Mouse (Mus musculus): ENCODE data around the gene Fbxl13.
A peak's percentile ranks its signal among the peaks of the same experiment; 100 is the strongest.

Fbxl13 gene

GRCm38 (mm10) chr5:21572764-21573416, 72.5 kb downstream of the Fbxl13 start:
- no peak for DNase-seq

DNA sequence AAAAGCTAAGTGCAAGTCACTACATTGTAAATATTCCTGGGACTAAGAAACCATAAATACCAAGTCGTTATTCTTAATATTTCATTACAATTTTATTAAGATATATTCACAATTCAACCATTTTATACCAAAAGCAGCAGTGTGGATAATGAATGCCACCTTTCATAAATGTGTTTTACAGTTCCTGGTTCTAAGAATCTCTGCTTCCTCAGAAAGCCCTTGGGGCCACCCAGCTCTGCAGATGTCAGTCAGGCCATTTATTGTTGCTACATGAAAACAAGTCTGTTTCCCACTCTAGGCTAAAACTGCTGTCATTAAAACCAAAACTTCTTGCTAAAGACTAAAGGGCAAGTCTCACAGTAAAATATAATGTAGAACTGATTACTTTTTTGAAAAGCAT, 77.7 kb downstream of the Fbxl13 start:
- DNase-seq, result no peak

GRCm38 (mm10) chr5:21565392-21566065, 79.9 kb downstream of the Fbxl13 start:
- DNase-seq, result no peak

GRCm38 (mm10) chr5:21563936-21564335, 81.5 kb downstream of the Fbxl13 start:
- peak; percentile 36 for DNase-seq

GRCm38 (mm10) chr5:21556502-21556901, 88.9 kb downstream of the Fbxl13 start:
- DNase-seq, result no peak

GRCm38 (mm10) chr5:21554732-21555131, 90.7 kb downstream of the Fbxl13 start:
- DNase-seq, result no peak

DNA sequence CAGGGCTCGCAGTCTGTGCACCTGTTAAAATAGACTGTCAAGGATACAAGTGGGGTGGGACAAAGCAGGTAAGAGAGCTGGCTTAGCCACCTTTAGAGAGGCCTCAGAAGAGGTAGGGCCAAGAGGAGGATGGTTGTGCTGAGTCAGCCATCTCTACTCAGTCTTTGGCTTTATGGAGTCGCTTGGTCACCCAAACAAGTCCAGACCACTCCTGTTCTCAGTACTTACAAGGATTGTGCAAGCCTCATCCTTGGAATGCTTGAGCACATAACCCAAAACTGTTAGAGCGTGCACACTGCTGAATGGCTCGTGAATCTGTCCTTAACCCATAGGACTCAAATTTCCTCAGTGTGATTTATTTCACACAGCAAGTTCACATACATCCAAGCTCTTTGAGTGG, 91.7 kb downstream of the Fbxl13 start:
- no peak for DNase-seq

DNA sequence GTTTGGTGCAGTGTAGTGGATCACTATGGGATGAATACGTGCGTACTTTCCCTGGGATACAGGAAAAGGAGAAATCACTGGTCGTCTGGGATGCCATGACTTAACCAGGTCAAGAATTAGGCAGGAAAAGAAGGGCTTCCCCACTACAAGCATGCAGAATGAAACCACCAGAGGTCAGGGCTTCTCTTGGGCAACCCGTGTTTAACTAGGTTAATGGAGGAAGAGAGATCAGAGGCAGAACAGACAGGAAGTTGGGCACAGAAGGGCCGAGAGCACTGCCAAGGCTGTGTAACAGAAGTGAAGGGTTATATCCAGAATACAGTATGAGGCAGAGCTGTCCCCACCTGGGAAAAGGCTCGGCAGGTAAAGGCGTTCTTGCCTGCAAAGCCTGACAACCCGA, 98.4 kb downstream of the Fbxl13 start:
- no peak for DNase-seq

- DNase-seq, result no peak
Measured at GRCm38 (mm10) chr5:21545786-21546185, 99.6 kb downstream of the Fbxl13 start.

DNA sequence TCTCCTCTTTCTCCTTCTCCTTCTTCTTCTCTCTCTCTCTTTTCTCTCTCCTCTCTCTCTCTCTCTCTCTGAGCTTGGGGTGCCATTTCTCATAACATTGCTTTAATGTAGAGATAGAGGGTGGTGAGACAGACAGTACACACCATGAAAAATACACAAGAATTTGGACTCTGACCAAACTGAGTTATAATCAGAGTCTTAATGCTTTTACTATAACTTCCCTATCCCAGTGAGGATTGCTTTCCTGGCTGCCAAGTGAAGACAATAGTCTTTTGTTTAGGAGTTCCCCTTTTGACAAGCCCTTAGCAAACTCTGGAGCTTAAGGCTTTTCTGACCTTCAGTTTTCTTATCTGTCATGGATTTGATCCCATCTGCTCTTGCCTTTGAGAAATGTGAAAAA, 100.2 kb downstream of the Fbxl13 start:
- no peak for DNase-seq

- DNase-seq, result no peak
Measured at GRCm38 (mm10) chr5:21544821-21545220, 100.6 kb downstream of the Fbxl13 start.

DNA sequence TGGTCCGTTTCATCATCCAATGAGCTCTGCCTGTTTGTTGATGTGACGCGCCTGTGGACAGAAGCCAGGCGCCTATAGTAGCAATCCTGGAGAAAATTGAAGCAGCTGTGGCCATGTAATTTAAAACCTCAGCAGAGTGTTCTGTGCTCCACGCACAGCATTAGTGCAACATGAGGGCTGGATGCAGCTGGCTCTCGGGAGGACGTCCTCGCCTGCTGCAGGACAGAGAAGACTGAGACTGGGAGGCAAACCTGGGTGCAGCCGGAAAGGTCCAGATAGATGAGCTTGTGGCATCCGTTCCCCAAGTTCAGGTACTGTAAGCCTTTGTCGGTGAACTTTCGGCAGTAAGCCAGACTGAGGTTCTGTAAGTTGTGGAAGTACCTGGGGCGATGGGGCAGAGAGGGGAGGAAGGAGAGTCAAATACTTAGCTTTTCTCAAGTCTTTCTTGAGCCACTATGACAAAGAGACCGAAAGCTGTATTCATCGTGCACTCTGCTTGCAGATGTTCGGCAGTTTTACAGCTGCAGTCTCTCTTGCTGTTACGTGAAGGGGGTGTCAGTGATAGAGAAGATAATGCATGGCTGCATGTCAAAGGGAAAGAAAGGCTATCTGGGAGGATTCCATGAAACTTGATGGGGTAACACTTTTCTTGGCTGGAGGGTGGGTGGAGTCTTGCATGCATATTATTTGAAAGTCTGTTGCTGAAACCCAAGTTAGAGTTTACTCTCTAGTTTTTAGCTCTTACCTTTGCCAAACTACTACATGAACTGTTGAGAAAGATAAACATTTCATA, 101.8 kb downstream of the Fbxl13 start, which contains the start of gene Lrrc17:
Gene Lrrc17 (plus strand): TSS at position 151 of the 793 bp plus-strand sequence.
- DNase-seq, result no peak

DNA sequence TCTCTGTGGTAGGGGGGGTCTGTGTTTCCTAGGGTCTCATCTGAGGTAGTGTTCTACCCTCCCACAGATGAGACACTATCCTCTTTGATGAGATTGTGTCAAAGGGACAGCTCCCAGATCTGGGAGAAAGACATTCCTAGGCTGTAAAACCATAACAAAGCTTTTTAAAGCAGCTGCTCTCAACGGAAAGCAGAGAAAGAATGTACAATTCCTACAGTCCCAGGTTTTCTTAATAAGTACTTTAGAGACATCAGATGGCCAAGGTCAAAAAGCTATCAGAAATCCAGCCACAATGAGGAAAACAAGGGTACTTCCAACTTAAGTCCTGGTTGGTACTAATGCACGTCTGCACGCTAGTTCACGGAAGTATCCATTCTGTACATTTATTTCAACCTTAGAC, 103.2 kb downstream of the Fbxl13 start:
- no peak for DNase-seq

DNA sequence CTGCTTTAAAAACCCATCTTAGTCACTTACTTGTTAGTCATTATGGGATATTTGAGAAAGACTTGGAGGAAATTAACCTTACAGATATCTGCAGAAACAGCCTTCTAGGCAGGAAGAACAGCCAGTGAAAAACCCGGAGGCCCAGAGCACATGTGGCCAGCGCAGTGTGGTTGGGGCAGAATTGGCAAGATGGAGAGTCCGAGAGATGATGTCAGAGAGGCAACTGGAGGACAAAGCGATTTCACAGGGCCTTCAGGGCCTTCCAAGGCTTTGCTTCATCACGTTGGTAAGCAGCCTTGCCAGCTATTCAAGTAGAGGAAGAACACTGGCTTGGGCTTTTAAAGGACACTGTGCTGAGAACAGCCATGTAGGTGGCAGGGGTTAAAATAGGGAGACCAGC, 112.5 kb downstream of the Fbxl13 start:
- no peak for DNase-seq

DNA sequence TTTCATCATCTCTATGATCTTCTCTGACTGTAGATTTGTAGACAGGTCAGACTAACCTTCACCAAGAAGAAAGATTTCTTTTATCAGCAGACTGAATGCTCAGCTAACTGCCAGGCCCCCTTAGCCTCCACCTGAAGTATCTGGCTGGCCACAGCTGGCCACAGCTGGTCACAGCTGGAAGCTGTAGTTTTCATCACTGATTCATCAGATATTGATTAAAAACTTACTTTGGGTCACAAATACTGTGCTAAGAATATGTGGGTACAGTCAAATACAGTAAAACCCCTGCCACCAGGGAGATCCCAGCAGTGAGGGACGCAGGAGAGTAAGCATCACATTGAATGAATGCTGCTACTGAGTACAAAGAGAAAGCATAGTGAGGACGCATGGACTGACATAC, 113.3 kb downstream of the Fbxl13 start:
- DNase-seq, result no peak

DNA sequence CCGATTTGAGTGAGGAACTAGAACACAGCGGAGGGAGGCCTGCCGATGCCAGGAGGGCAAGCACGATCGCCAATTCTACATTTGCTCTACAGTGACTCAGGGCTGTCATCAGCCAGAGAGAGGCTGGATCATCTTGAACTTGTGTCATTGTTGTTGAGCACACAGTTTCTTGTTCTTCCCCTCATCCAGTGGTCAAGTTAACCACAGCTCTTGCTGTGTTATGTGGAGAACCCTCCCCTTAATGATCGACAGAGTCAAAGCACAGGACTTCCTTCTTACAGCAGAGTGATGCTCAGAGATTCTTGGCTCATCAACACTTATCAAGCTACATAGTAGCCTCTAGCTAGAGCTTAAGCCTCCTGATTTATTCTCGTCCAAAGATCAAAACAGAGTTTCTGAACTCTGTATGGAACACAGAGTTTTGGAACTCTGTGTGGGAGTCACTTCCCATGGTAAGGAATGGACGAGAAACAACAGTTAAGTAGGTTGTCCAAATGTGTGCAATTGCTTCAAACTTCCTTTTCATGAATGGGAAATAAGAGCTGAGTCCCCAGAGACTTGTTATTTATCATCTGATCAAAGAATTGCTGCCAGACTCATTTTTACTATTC, 116.2 kb downstream of the Fbxl13 start:
- DNase-seq, result no peak

DNA sequence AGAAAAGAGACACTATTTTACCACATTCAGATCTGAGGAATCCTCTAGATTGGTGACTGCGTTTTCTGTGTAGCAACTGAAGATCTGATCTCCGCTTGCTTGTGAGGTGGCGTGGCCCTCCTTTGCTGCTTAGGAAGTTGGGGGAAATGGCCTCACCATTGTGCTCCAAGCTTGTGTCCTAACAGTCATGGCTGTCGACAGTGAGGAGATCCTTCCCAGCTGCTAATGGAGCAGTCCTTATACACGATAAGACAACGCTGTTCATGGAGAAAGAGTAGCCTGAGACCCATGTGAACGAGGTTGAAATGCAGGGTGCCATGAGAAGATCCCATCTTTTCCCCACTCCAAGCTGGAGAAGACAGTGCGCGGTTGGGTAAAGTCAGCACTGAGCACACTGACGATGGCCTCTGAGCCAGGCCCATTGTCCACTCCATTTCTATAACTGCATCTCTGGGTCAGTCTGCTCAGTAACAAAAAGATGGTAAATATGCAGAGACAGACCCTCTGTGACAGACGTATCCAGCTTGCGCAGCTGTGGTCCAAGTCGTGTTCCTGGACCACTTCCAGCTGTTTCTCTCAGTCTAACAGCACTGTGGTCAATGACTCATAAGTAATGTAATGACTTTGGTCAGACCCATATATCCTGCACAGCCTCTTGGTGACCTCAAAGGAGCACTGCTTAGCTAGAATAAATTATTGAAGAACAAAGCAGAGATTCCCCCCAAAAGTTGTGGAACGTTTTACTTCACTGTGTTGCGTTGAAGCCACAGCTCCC, 117.2 kb downstream of the Fbxl13 start:
- DNase-seq, result peak; percentile 12

DNA sequence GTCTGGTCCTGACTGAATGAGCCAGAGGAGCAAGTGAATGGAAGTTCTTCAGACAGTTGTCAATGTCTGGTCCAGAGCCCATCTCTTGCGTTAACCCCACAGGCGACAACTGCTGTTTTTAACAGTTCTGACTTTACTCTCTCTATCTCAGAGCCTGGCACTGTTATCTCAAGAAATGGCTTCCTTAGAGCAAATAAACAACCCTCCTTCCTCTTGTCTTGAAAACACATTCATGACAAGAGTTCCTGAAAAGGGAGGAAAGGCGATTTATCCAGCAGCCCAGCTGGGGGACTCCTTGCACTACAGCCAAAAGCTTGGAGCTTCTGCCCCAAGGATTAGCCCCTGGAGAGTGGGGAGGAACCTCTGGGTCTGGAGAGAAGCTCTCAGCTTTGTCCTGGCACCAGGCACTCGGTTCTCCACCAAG, 117.9 kb downstream of the Fbxl13 start:
- no peak for DNase-seq

GRCm38 (mm10) chr5:21526835-21527485, 118.5 kb downstream of the Fbxl13 start:
- DNase-seq, result no peak

DNA sequence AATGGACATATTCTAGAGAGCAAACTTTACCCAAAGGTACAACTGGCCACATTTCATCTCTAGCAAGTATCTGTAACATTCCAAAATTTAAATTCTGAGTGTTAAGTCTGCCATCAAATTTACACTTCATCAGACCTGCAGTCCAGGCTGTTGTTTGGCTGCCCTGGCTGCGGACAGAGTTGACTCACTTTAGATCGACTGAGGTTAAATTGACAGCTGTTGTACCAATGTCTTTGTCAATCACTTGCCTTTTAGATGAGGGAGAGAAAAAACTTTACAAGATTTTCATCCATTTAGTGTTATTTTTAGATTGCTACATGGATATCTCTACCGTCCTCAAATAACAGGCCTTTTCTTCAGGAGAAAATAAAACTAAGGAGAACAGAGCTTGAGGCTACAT, 126.3 kb downstream of the Fbxl13 start:
- no peak for DNase-seq

- no peak for DNase-seq
Measured at GRCm38 (mm10) chr5:21518207-21518606, 127.2 kb downstream of the Fbxl13 start.

DNA sequence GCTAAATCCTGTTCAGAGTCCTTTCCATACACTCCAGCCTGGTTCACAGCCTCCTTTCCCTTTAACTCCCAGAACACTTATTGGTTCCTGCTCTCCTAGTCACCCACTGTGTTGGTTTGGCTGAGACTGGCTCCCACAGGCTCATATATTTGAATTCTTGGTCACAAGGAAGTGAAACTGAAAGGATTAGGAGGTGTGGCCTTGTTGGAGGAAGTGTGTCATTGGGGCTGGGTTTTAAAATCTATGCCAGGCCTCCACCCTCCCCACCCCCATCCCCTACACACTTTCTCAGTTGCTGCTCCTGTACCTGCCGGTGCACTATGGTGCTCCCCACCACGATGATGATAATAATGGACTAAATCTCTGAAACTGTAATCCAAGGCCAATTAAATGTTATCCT, 127.9 kb downstream of the Fbxl13 start:
- peak; percentile 7 for DNase-seq

All from kidney, adult 9 months (tissue).